Mouse (Mus musculus): Measurements from ENCODE around the gene Gpr4.

- no peak for TF ChIP-seq MAZ (IDR thresholded peaks at IDR 0.05; ENCODE audit: low read depth, low read length)
- no peak for TF ChIP-seq CTCF (conservative IDR thresholded peaks at IDR 0.05 in 1 of 2, IDR thresholded peaks at IDR 0.05 in 1 of 2; ENCODE audit: low read depth in 2 of 2, low read length in 2 of 2)
- TF ChIP-seq POLR2A (IDR thresholded peaks at IDR 0.05; ENCODE audit: low read depth, low read length) = no peak
- no peak for TF ChIP-seq ZC3H11A (IDR thresholded peaks at IDR 0.05; ENCODE audit: low read depth, low read length)
- TF ChIP-seq ETS1 (conservative IDR thresholded peaks at IDR 0.05; ENCODE audit: low read depth, low read length) = no peak
- TF ChIP-seq BHLHE40 (IDR thresholded peaks at IDR 0.05; ENCODE audit: low read depth, low read length) = no peak
- TF ChIP-seq ZMIZ1 (IDR thresholded peaks at IDR 0.05; ENCODE audit: low read depth, low read length) = no peak
- no peak for TF ChIP-seq EP300 (IDR thresholded peaks at IDR 0.05; ENCODE audit: low read length)
- TF ChIP-seq ZNF384 (IDR thresholded peaks at IDR 0.05; ENCODE audit: low read depth, low read length) = no peak
Observed at GRCm38 (mm10) chr7:19163752-19164151, 48.6 kb upstream of the Gpr4 start.

Data from CH12.LX (cell line).